Mouse (Mus musculus) kidney, embryonic 16.5 days (tissue): Measurements from ENCODE around the gene Nsun4. TPM values are rescaled to one million over a fixed set of nuclear protein-coding genes. Genes with fewer than 3 reads are reported as not detected.
A peak's percentile ranks its signal among the peaks of the same experiment; 100 is the strongest.

Experiments
- ATAC-seq: fragments of 200-750 bp; cut with Nextera tagmentation; 2 replicates; pipeline ENCODE4 v1.8.0; 2017; ENCODE audit warnings: moderate TSS enrichment; ENCODE audit not compliant: low FRiP score, low TSS enrichment
- H3K27ac ChIP-seq: fragments of 300-500 bp; sonication (generic); 2 replicates; pipeline ENCODE4 v1.5.1; 2014; ENCODE audit warnings: low read length
- H3K27me3 ChIP-seq: fragments of 300-500 bp; sonication (generic); 2 replicates; pipeline ENCODE4 v1.6.1; 2014; ENCODE audit warnings: low read length, control low read depth, mixed read lengths; ENCODE audit not compliant: insufficient read depth
- H3K36me3 ChIP-seq: fragments of 300-500 bp; sonication (generic); 2 replicates; pipeline ENCODE4 v1.6.1; 2014; ENCODE audit warnings: low read length, control low read depth, mixed read lengths; ENCODE audit not compliant: insufficient read depth
- H3K4me1 ChIP-seq: fragments of 300-500 bp; sonication (generic); 2 replicates; pipeline ENCODE4 v1.6.1; 2014; ENCODE audit warnings: low read length, control low read depth, mixed read lengths; ENCODE audit not compliant: insufficient read depth
- H3K4me2 ChIP-seq: fragments of 300-500 bp; sonication (generic); replicated peaks from 2 replicates; pipeline ENCODE4 v1.6.1; 2014; ENCODE audit warnings: low read depth, low read length
- H3K4me3 ChIP-seq: fragments of 300-500 bp; sonication (generic); 2 replicates; pipeline ENCODE4 v1.5.1; 2014; ENCODE audit warnings: mild to moderate bottlenecking, low read length
- H3K9ac ChIP-seq: fragments of 300-500 bp; sonication (generic); replicated peaks from 2 replicates; pipeline ENCODE4 v1.6.1; 2014; ENCODE audit warnings: low read length
- H3K9me3 ChIP-seq: fragments of 300-500 bp; sonication (generic); 2 replicates; pipeline ENCODE4 v1.6.1; 2016; ENCODE audit warnings: low read length, control low read depth
- WGBS: fragments of 180-500 bp; shearing (Covaris S2); extraction: QIAGEN DNeasy Blood & Tissue Kit; methylation state at CpG from one replicate; pipeline ENCODE4 v1.1.7; 2014; 5-methylcytosine and 5-hydroxymethylcytosine counted together
- polyA plus RNA-seq: library from polyadenylated mRNA; unstranded; fragments of >200 nt; fragmentation: Nextera tagmentation; extraction: Ambion mirVana; gene quantifications from 2 replicates; pipeline ENCODE4 v1.2.1, GENCODE M21; 2015

Gene Nsun4
- polyA plus RNA-seq, 1 experiment from 2014 or later = 21.2 TPM

- Histone ChIP-seq H3K36me3 (0 out of 2 replicates have a peak, but pooled peaks cover 7% of the 10 kb centered on the region), H3K4me3 (no peak overlapping the region), H3K4me2 (no peak overlapping the region), H3K27ac (no peak overlapping the region), H3K9me3 (no peaks in the 10 kb centered on the region), H3K27me3 (no peaks in the 10 kb centered on the region), H3K9ac (no peak overlapping the region), H3K4me1 (peaks cover 7% of the 10 kb centered on the region)
- 77% methylated on average over 7 of the region's 7 CpGs for WGBS
- ATAC-seq = no peak
These were observed 5.4 kb downstream of the Nsun4 start for GRCm38 (mm10) chr4:116048130-116048920.

DNA sequence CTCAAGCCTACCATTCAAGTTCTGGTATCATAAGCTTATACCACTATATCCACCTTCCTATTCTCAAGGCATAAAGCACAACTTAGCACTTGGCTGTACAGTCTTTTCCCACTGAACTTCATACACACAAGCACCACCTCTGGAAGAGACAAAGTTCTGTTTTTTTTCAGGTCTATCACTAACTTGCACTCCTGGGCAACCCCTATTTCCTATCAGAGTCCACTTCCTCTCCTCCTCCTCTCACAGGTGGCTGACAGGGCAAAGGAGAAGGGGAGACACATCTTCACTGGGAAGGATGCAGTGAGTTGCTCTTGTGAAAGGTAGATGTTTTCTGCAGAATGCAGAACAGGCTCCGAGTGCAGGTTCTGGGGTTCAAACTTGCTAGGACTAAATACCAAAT, 6.0 kb downstream of the Nsun4 start:
- Histone ChIP-seq H3K9ac (no peak overlapping the region), H3K36me3 (peaks cover 11% of the 10 kb centered on the region; the same call in 1 of the 2 replicates), H3K4me2 (no peak overlapping the region), H3K27ac (no peak overlapping the region), H3K4me1 (peaks cover 4% of the 10 kb centered on the region), H3K27me3 (no peaks in the 10 kb centered on the region), H3K4me3 (no peak overlapping the region), H3K9me3 (no peaks in the 10 kb centered on the region)
- no peak for ATAC-seq
- WGBS = 85% methylated on average over 1 of the region's 1 CpGs

DNA sequence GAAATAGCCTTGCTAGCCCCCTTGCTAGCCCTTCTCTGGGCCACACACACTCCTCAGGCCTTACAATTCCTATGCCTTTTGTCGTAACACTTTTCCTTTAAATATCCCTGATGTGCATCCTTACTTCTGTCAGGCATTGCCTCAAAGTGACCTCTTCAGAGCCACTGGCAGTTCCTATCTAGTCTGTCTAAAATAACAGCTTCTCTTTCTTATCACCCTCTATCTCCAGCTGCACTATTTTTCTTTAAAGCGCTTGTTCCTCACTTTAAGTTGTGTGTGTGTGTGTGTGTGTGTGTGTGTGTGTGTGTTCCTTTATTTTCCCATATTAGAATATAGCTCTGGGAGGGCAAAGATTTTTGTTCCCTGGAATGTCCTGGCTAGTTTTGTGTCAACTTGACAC, 7.1 kb downstream of the Nsun4 start:
- Histone ChIP-seq H3K36me3 (peaks cover 18% of the 10 kb centered on the region), H3K9me3 (no peaks in the 10 kb centered on the region), H3K27me3 (no peaks in the 10 kb centered on the region), H3K4me2 (no peak overlapping the region), H3K9ac (no peak overlapping the region), H3K27ac (no peak overlapping the region), H3K4me3 (no peak overlapping the region), H3K4me1 (no peaks in the 10 kb centered on the region)
- 89% methylated on average over 2 of the region's 2 CpGs for WGBS
- no peak for ATAC-seq

DNA sequence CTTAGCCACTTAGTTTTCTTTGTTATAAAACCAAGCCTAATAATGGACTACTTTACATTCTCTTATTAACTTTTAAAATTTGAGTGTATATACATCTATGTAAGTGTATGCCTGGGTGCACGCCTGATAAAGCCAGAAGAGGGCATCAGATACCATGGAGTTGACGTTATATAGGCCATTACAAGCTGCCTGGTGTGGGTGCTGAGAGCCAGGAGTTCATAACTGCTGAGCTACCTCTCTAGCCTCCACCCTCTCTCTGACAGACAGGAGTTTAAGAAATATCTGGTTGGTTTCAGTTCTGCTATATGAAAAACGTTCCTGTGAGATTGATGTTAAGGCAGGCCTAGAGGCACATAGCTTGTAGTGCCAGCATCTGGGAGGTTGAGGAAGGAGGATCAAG, 11.5 kb downstream of the Nsun4 start:
- H3K9me3 ChIP-seq = no peaks in the 10 kb centered on the region
- no peak for ATAC-seq
- WGBS = 81% methylated on average over 3 of the region's 3 CpGs
- H3K27ac ChIP-seq = no peak overlapping the region
- peaks cover 23% of the 10 kb centered on the region for H3K36me3 ChIP-seq
- no peak overlapping the region for H3K9ac ChIP-seq
- no peak overlapping the region for H3K4me2 ChIP-seq
- H3K27me3 ChIP-seq = no peaks in the 10 kb centered on the region
- no peaks in the 10 kb centered on the region for H3K4me1 ChIP-seq
- no peak overlapping the region for H3K4me3 ChIP-seq

GRCm38 (mm10) chr4:116040466-116040865, 13.2 kb downstream of the Nsun4 start:
- Histone ChIP-seq H3K9me3 (no peaks in the 10 kb centered on the region), H3K4me1 (no peaks in the 10 kb centered on the region), H3K4me3 (no peak overlapping the region), H3K27me3 (no peaks in the 10 kb centered on the region), H3K36me3 (peaks cover 24% of the 10 kb centered on the region), H3K27ac (no peak overlapping the region), H3K9ac (no peak overlapping the region), H3K4me2 (no peak overlapping the region)
- no peak for ATAC-seq
- 85% methylated on average over 2 of the region's 2 CpGs for WGBS

GRCm38 (mm10) chr4:116033374-116033773, 20.3 kb downstream of the Nsun4 start:
- H3K27ac ChIP-seq = no peak overlapping the region
- no peak overlapping the region for H3K4me3 ChIP-seq
- H3K4me1 ChIP-seq = no peaks in the 10 kb centered on the region
- H3K27me3 ChIP-seq = no peaks in the 10 kb centered on the region
- no peak overlapping the region for H3K9ac ChIP-seq
- 85% methylated on average over 5 of the region's 5 CpGs for WGBS
- no peaks in the 10 kb centered on the region for H3K9me3 ChIP-seq
- H3K4me2 ChIP-seq = no peak overlapping the region
- no peak for ATAC-seq
- peaks cover 13% of the 10 kb centered on the region for H3K36me3 ChIP-seq

GRCm38 (mm10) chr4:116032906-116033305, 20.8 kb downstream of the Nsun4 start:
- 90% methylated on average over 9 of the region's 9 CpGs for WGBS
- Histone ChIP-seq H3K9ac (no peak overlapping the region), H3K4me3 (no peak overlapping the region), H3K4me2 (no peak overlapping the region), H3K27ac (no peak overlapping the region), H3K27me3 (no peaks in the 10 kb centered on the region), H3K4me1 (no peaks in the 10 kb centered on the region), H3K9me3 (no peaks in the 10 kb centered on the region), H3K36me3 (peaks cover 13% of the 10 kb centered on the region)
- no peak for ATAC-seq

GRCm38 (mm10) chr4:116017902-116018746, 35.6 kb downstream of the Nsun4 start, which contains the start of gene Faah:
Faah (minus strand) TSS chr4:116017926.
- ATAC-seq = peak; percentile 77; the same call in 1 of the 2 replicates
- WGBS = 6% methylated on average over 18 of the region's 18 CpGs
- H3K4me3 ChIP-seq = peak within 1 kb of the TSS; percentile 71
- peaks cover 54% of the 10 kb centered on the region for H3K27me3 ChIP-seq
- peak within 1 kb of the TSS; percentile 48 for H3K27ac ChIP-seq
- no peaks in the 10 kb centered on the region for H3K9me3 ChIP-seq
- H3K4me1 ChIP-seq = peaks cover 16% of the 10 kb centered on the region
- peak within 1 kb of the TSS; percentile 75 for H3K9ac ChIP-seq
- H3K36me3 ChIP-seq = no peaks in the 10 kb centered on the region
- peak within 1 kb of the TSS; percentile 98 for H3K4me2 ChIP-seq

GRCm38 (mm10) chr4:116017300-116017901, 36.3 kb downstream of the Nsun4 start:
- peak; percentile 95 for ATAC-seq
- Histone ChIP-seq H3K4me1 (peaks cover 16% of the 10 kb centered on the region), H3K27me3 (peaks cover 55% of the 10 kb centered on the region), H3K9ac (peak overlapping the region; percentile 75), H3K9me3 (no peaks in the 10 kb centered on the region), H3K4me3 (peak overlapping the region; percentile 71), H3K36me3 (no peaks in the 10 kb centered on the region), H3K4me2 (peak overlapping the region; percentile 98), H3K27ac (peak overlapping the region; percentile 48)
- WGBS = under 1% methylated on average over 60 of the region's 60 CpGs
